Comparison of ENCODE assay signal across 17 mouse cellular contexts in the genomic region with DNA sequence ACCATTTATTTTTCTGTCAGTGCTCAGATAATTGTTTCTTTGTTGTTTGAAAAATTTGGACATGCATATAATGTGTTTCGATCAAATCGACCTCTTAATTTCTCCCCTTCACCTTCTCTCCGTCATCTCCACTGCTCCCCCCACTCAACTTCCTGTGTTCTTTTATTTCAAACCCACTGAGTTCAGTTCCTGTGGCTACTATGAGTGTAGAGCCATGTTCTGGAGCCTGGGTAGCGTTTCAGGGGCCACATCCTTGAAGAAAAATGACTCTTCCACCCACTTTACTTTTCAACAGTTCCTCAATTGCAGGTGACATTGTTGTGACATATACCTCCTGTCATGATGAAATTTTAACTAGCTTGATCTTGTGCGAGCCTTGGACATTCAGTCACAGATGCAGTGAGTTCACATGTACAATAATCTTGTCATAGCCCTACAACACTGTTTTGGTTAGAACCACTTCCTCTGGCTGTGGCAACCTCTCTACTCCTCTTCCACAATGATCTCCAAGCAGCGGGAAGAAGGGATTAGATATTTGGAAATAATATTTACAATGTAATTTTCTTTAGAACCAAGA.
"Had no signal": no experiment of that assay in that cellular context is flagged by ENCODE, and none has a peak within 500 bp of the region (broad histone marks: within the 10 kb centered on the region; RNA-seq: fewer than 3 reads in every experiment).

No protein-coding gene starts in this region.

- H3K27ac ChIP-seq: kidney, postnatal 0 days; layer of hippocampus, adult 2 months; liver, embryonic 13.5 days; midbrain, embryonic 10.5 days; midbrain, embryonic 13.5 days; neural tube, embryonic 13.5 days had no signal

- H3K36me3 ChIP-seq: liver, embryonic 13.5 days; midbrain, embryonic 10.5 days; midbrain, embryonic 13.5 days; neural tube, embryonic 13.5 days had no signal

- H3K9me3 ChIP-seq: liver, embryonic 13.5 days; midbrain, embryonic 10.5 days; midbrain, embryonic 13.5 days; neural tube, embryonic 13.5 days had no signal

- DNase-seq: kidney, adult 11 months; kidney, adult 9 months; kidney, postnatal 25 days; layer of hippocampus, adult 9-11 months; liver, embryonic 13.5 days; lung, adult 2 months; lung, postnatal 14 days; lung, postnatal 4 days; thymus, postnatal 25 days had no signal

- H3K4me3 ChIP-seq: layer of hippocampus, adult 2 months; liver, embryonic 13.5 days; megakaryocyte, embryonic 14.5 days; midbrain, embryonic 10.5 days; midbrain, embryonic 13.5 days; myocyte; neural tube, embryonic 13.5 days had no signal

- H3K27me3 ChIP-seq: megakaryocyte, embryonic 14.5 days; midbrain, embryonic 13.5 days; neural tube, embryonic 13.5 days had no signal

- ATAC-seq: midbrain, embryonic 13.5 days; midbrain, embryonic 16.5 days had no signal

- H3K4me1 ChIP-seq: liver, embryonic 13.5 days; megakaryocyte, embryonic 14.5 days; midbrain, embryonic 10.5 days; midbrain, embryonic 13.5 days; neural tube, embryonic 13.5 days had no signal
